Mouse (Mus musculus): Measurements from ENCODE around the gene Cyth1. TPM values are rescaled to one million over a fixed set of nuclear protein-coding genes. Genes with fewer than 3 reads are reported as not detected.

Cyth1 gene
- polyA plus RNA-seq, 1 experiment from 2014 or later, result 10.8 TPM

GRCm38 (mm10) chr11:118130534-118130933 is 117.9 kb downstream of the Cyth1 start, which contains the start of gene Dnah17:
Gene Dnah17, minus strand, starts transcription at chr11:118130634.
- Histone ChIP-seq H3K9ac (replicated peaks; ENCODE audit: low read depth, low read length) (no peak within 1 kb of the TSS), H3K27me3 (ENCODE audit: control insufficient read depth, insufficient read depth, low read length) (no peaks in the 10 kb centered on the region), H3K27ac (ENCODE audit: low read length) (no peak within 1 kb of the TSS), H3K4me1 (ENCODE audit: control insufficient read depth, insufficient read depth, low read length) (0 out of 2 replicates have a peak, but pooled peaks cover 10% of the 10 kb centered on the region), H3K9me3 (ENCODE audit: control insufficient read depth, low read depth, low read length) (no peaks in the 10 kb centered on the region), H3K4me2 (replicated peaks; ENCODE audit: low read depth, low read length) (no peak within 1 kb of the TSS), H3K4me3 (ENCODE audit: low read depth, low read length) (no peak within 1 kb of the TSS), H3K36me3 (ENCODE audit: control insufficient read depth, insufficient read depth, low read length) (no peaks in the 10 kb centered on the region)
- no peak for ATAC-seq (ENCODE audit: insufficient number of reproducible peaks, insufficient read depth, low FRiP score, low read depth)
- WGBS, result 85% methylated on average over 7 of the region's 7 CpGs

- H3K36me3 ChIP-seq (ENCODE audit: control insufficient read depth, insufficient read depth, low read length), result no peaks in the 10 kb centered on the region
- 0 out of 2 replicates have a peak, but pooled peaks cover 7% of the 10 kb centered on the region for H3K4me1 ChIP-seq (ENCODE audit: control insufficient read depth, insufficient read depth, low read length)
- WGBS, result 90% methylated on average over 2 of the region's 2 CpGs
- H3K4me2 ChIP-seq (replicated peaks; ENCODE audit: low read depth, low read length), result no peak overlapping the region
- no peak for ATAC-seq (ENCODE audit: insufficient number of reproducible peaks, insufficient read depth, low FRiP score, low read depth)
- no peaks in the 10 kb centered on the region for H3K27me3 ChIP-seq (ENCODE audit: control insufficient read depth, insufficient read depth, low read length)
- H3K4me3 ChIP-seq (ENCODE audit: low read depth, low read length), result no peak overlapping the region
- H3K9me3 ChIP-seq (ENCODE audit: control insufficient read depth, low read depth, low read length), result no peaks in the 10 kb centered on the region
- H3K27ac ChIP-seq (ENCODE audit: low read length), result no peak overlapping the region
- H3K9ac ChIP-seq (replicated peaks; ENCODE audit: low read depth, low read length), result no peak overlapping the region
Observed at GRCm38 (mm10) chr11:118129812-118130211, 118.6 kb downstream of the Cyth1 start.

GRCm38 (mm10) chr11:118121592-118121991 is 126.8 kb downstream of the Cyth1 start:
- Histone ChIP-seq H3K36me3 (ENCODE audit: control insufficient read depth, insufficient read depth, low read length) (no peaks in the 10 kb centered on the region), H3K4me1 (ENCODE audit: control insufficient read depth, insufficient read depth, low read length) (no peaks in the 10 kb centered on the region), H3K9ac (replicated peaks; ENCODE audit: low read depth, low read length) (no peak overlapping the region), H3K27ac (ENCODE audit: low read length) (no peak overlapping the region), H3K9me3 (ENCODE audit: control insufficient read depth, low read depth, low read length) (no peaks in the 10 kb centered on the region), H3K4me3 (ENCODE audit: low read depth, low read length) (no peak overlapping the region), H3K27me3 (ENCODE audit: control insufficient read depth, insufficient read depth, low read length) (no peaks in the 10 kb centered on the region), H3K4me2 (replicated peaks; ENCODE audit: low read depth, low read length) (no peak overlapping the region)
- 82% methylated on average over 11 of the region's 11 CpGs for WGBS
- no peak for ATAC-seq (ENCODE audit: insufficient number of reproducible peaks, insufficient read depth, low FRiP score, low read depth)

GRCm38 (mm10) chr11:118118777-118119176 is 129.6 kb downstream of the Cyth1 start:
- Histone ChIP-seq H3K4me2 (replicated peaks; ENCODE audit: low read depth, low read length) (no peak overlapping the region), H3K4me1 (ENCODE audit: control insufficient read depth, insufficient read depth, low read length) (no peaks in the 10 kb centered on the region), H3K27ac (ENCODE audit: low read length) (no peak overlapping the region), H3K4me3 (ENCODE audit: low read depth, low read length) (no peak overlapping the region), H3K9ac (replicated peaks; ENCODE audit: low read depth, low read length) (no peak overlapping the region), H3K36me3 (ENCODE audit: control insufficient read depth, insufficient read depth, low read length) (no peaks in the 10 kb centered on the region), H3K9me3 (ENCODE audit: control insufficient read depth, low read depth, low read length) (no peaks in the 10 kb centered on the region), H3K27me3 (ENCODE audit: control insufficient read depth, insufficient read depth, low read length) (no peaks in the 10 kb centered on the region)
- WGBS, result 66% methylated on average over 8 of the region's 8 CpGs
- no peak for ATAC-seq (ENCODE audit: insufficient number of reproducible peaks, insufficient read depth, low FRiP score, low read depth)

GRCm38 (mm10) chr11:118114581-118115110 is 133.7 kb downstream of the Cyth1 start:
- ATAC-seq (ENCODE audit: insufficient number of reproducible peaks, insufficient read depth, low FRiP score, low read depth), result no peak
- no peaks in the 10 kb centered on the region for H3K4me1 ChIP-seq (ENCODE audit: control insufficient read depth, insufficient read depth, low read length)
- H3K4me2 ChIP-seq (replicated peaks; ENCODE audit: low read depth, low read length), result no peak overlapping the region
- 49% methylated on average over 8 of the region's 8 CpGs for WGBS
- no peaks in the 10 kb centered on the region for H3K36me3 ChIP-seq (ENCODE audit: control insufficient read depth, insufficient read depth, low read length)
- no peaks in the 10 kb centered on the region for H3K27me3 ChIP-seq (ENCODE audit: control insufficient read depth, insufficient read depth, low read length)
- no peaks in the 10 kb centered on the region for H3K9me3 ChIP-seq (ENCODE audit: control insufficient read depth, low read depth, low read length)
- H3K27ac ChIP-seq (ENCODE audit: low read length), result no peak overlapping the region
- no peak overlapping the region for H3K4me3 ChIP-seq (ENCODE audit: low read depth, low read length)
- no peak overlapping the region for H3K9ac ChIP-seq (replicated peaks; ENCODE audit: low read depth, low read length)

GRCm38 (mm10) chr11:118113516-118114205 is 134.7 kb downstream of the Cyth1 start:
- H3K4me1 ChIP-seq (ENCODE audit: control insufficient read depth, insufficient read depth, low read length), result no peaks in the 10 kb centered on the region
- H3K9me3 ChIP-seq (ENCODE audit: control insufficient read depth, low read depth, low read length), result no peaks in the 10 kb centered on the region
- WGBS, result 66% methylated on average over 14 of the region's 14 CpGs
- no peaks in the 10 kb centered on the region for H3K27me3 ChIP-seq (ENCODE audit: control insufficient read depth, insufficient read depth, low read length)
- H3K36me3 ChIP-seq (ENCODE audit: control insufficient read depth, insufficient read depth, low read length), result no peaks in the 10 kb centered on the region
- H3K27ac ChIP-seq (ENCODE audit: low read length), result no peak overlapping the region
- no peak overlapping the region for H3K4me3 ChIP-seq (ENCODE audit: low read depth, low read length)
- H3K9ac ChIP-seq (replicated peaks; ENCODE audit: low read depth, low read length), result no peak overlapping the region
- ATAC-seq (ENCODE audit: insufficient number of reproducible peaks, insufficient read depth, low FRiP score, low read depth), result no peak
- no peak overlapping the region for H3K4me2 ChIP-seq (replicated peaks; ENCODE audit: low read depth, low read length)

- H3K9ac ChIP-seq (replicated peaks; ENCODE audit: low read depth, low read length), result no peak overlapping the region
- ATAC-seq (ENCODE audit: insufficient number of reproducible peaks, insufficient read depth, low FRiP score, low read depth), result peak; percentile 62; the same call in 1 of the 2 replicates
- H3K4me1 ChIP-seq (ENCODE audit: control insufficient read depth, insufficient read depth, low read length), result no peaks in the 10 kb centered on the region
- H3K27ac ChIP-seq (ENCODE audit: low read length), result no peak overlapping the region
- H3K4me3 ChIP-seq (ENCODE audit: low read depth, low read length), result no peak overlapping the region
- no peaks in the 10 kb centered on the region for H3K36me3 ChIP-seq (ENCODE audit: control insufficient read depth, insufficient read depth, low read length)
- H3K9me3 ChIP-seq (ENCODE audit: control insufficient read depth, low read depth, low read length), result no peaks in the 10 kb centered on the region
- 11% methylated on average over 5 of the region's 5 CpGs for WGBS
- H3K27me3 ChIP-seq (ENCODE audit: control insufficient read depth, insufficient read depth, low read length), result no peaks in the 10 kb centered on the region
- H3K4me2 ChIP-seq (replicated peaks; ENCODE audit: low read depth, low read length), result no peak overlapping the region
Observed at GRCm38 (mm10) chr11:118104001-118104400, 144.4 kb downstream of the Cyth1 start.

GRCm38 (mm10) chr11:118103383-118103782 is 145.0 kb downstream of the Cyth1 start:
- H3K4me2 ChIP-seq (replicated peaks; ENCODE audit: low read depth, low read length), result no peak overlapping the region
- no peak overlapping the region for H3K4me3 ChIP-seq (ENCODE audit: low read depth, low read length)
- no peaks in the 10 kb centered on the region for H3K4me1 ChIP-seq (ENCODE audit: control insufficient read depth, insufficient read depth, low read length)
- no peak for ATAC-seq (ENCODE audit: insufficient number of reproducible peaks, insufficient read depth, low FRiP score, low read depth)
- no peaks in the 10 kb centered on the region for H3K9me3 ChIP-seq (ENCODE audit: control insufficient read depth, low read depth, low read length)
- no peak overlapping the region for H3K27ac ChIP-seq (ENCODE audit: low read length)
- H3K36me3 ChIP-seq (ENCODE audit: control insufficient read depth, insufficient read depth, low read length), result no peaks in the 10 kb centered on the region
- H3K27me3 ChIP-seq (ENCODE audit: control insufficient read depth, insufficient read depth, low read length), result no peaks in the 10 kb centered on the region
- H3K9ac ChIP-seq (replicated peaks; ENCODE audit: low read depth, low read length), result no peak overlapping the region
- WGBS, result 94% methylated on average over 5 of the region's 5 CpGs
